Mouse (Mus musculus) cortical plate, adult 2 months (tissue): ENCODE results near the gene Tspan18.

Source experiments
- CTCF ChIP-seq: fragments of 200-500 bp; IDR thresholded peaks from 2 replicates; pipeline ENCODE4 v1.5.1; 2011; ENCODE audit warnings: mild to moderate bottlenecking, control low read depth, low read length; ENCODE audit not compliant: insufficient read depth; ENCODE audit errors: extremely low read depth
- POLR2A ChIP-seq: fragments of 200-500 bp; IDR thresholded peaks from 2 replicates; pipeline ENCODE4 v1.6.1; 2011; ENCODE audit warnings: mild to moderate bottlenecking, low read length, control low read depth; ENCODE audit not compliant: insufficient read depth; ENCODE audit errors: extremely low read depth

- TF ChIP-seq POLR2A (no peak), CTCF (no peak)
Observed at GRCm38 (mm10) chr2:93377797-93378196, 43.5 kb upstream of the Tspan18 start.
